Mouse (Mus musculus) R1 (cell line): Measurements from ENCODE around the gene Stoml1.
A peak's percentile ranks its signal among the peaks of the same experiment; 100 is the strongest.

Experiments
- DNase-seq: peaks from one replicate; pipeline ENCODE4 v3.0.0-alpha.2; 2018; ENCODE audit warnings: low read depth, low spot score

Stoml1 gene

DNA sequence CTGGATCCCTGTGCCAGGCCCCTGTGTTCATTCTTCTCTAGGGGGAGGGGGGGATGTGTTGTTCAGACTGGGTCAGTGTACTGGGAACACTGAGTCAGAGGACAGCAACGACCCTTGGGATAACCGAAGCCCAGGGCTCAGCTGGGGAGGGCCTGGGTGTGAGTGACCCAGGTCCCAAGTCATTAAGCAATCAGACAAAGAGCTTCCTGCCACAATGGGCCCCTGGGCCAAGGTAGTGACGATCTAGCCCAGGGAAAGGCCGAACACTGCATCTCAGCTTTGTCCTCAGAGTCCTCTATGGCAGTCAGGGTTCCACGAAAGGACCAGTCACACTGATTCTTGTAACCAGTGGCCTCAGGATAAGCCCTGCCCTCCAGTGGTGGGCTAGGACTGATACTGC is 50.2 kb downstream of the Stoml1 start:
- no peak for DNase-seq

DNA sequence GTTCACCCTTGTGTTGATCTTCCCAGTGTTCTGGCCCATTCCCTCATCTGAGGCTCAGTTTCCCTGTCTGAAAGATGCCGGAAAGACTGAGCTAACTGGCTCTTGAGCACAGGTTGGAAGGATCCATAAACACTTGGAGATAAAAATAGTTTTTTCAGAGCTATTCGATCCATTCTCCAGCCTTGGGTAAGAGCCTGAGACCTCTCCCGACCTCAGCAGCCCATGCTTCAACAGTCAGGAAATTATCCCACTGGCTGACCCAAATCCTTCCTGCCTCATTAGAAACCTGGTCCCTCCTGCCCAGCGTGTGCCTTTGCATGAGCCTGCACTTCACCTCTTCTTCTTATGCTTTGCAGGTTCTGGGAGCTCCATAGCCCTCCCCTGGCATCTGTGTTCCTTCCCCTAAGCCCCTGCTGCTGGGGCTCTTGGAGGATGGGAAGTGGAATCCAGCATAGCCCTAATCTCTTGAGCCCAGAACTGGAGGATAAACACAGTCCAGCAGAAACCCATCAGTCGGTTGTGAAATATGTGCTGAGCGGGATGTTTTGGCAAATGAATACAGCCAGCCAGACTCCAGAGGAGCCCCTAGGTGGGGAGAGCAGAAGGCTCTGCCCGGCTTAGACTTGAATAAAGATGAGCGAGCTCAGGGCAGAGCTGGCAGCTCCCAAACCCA is 50.8 kb downstream of the Stoml1 start:
- DNase-seq, result no peak

DNA sequence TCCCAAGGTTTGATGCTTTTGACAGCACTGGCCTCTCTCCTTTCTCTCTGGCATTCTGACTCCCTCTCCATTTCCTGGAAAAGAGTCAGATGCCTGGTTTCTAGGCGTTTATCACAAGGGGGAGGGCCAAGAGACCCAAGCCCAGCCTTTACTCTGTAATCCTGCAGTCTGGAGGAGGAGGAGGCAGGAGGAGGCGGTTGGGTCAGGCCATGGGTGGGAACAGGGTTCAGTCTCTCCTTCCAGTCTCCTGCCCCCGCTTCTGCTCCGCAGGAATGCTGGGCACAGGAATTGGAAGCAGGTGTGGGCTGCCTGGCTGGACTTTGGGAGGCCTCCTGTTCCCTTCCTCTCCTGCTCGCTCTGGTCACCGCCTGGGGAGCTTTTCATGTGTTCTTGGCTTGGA is 52.7 kb downstream of the Stoml1 start:
- no peak for DNase-seq

DNA sequence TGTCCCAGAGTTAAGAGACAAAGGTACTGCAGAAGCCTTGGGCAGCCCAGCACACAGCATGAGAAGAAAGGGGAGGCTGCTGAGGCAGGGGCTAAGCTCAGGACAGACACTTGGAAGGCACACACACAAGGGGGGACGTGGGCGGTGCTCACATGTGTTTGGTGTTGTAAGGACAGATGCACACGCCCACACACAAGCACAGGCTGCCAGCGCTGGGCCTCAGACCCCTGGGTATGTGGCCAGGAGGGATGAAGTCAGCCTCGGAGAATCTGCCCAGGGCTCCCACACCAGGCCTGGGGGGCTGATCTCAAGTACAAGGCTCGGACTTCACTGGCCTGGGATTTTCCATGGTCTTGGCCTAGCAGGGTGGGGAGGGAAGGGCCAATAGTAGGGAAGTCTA is 55.4 kb downstream of the Stoml1 start:
- DNase-seq, result no peak

DNA sequence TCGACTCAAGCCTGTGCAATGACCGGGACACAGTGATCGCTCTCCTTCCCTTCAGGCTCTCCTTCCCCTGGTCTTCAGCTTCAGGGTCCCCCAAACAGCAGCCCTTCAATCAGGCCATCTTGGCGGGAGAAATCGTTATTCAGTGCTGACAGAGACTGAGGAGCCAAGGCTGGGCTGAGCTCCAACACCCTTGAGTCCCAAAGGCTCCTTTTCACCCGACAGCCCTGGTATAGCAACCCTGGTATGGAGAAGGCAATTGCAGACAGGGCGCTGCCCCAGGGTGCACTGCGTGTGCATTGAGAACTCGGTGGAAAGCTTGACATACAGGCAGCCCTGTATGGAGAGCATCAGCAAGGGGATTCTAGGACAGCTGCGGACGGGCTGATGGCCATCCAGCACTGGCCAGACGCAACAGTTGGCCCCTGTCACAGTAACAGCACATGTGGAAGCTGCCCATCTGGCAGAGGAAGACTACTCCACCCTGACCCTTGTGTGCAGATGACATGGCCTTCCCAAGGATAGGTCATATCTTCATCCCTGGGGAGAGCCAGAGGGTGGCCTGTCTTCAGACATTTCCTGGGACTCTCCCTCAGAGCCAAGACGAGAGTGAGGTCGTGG is 57.2 kb downstream of the Stoml1 start:
- no peak for DNase-seq

DNA sequence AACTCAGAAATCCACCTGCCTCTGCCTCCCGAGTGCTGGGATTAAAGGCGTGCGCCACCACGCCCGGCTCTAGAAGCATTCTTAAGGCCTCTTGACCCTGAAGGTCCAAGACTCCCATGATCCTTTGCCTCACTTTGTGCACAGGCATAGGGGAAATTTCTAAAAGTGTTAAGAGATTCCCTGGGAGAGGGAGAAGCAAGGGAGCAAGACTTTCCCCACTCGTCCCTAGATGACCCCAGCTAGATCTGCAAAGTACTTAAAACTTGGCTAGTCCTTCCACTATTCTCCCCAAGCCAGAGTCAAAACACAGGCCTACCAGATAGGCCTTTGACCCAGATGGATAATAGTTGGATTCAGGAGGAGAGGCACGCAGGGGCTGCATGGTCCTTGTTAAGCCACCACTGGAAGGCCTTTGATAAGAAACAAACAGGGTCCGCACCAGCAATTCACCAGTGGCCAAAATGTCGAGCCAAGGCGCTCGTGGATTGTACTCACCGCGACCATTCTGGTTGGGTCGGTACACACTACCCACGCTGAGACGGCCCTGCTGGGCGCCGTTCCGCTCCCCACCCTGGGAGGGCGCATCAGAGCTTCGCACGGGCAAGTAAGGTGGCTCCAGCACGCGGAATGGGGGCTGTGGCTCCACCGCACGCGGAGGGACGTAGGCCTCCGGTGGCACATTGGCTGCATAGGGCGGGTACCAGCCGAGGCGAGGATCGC is 58.4 kb downstream of the Stoml1 start:
- DNase-seq, result peak; percentile 73
